Mouse (Mus musculus) cerebellum, adult 11-12 months (tissue): Measurements from ENCODE around the gene Hamp.
"Not testable (repeated sequence)": the region's sequence is repeated elsewhere in the genome, so short reads cannot be mapped to it uniquely, and the experiment has no call there.

ENCODE experiments used
- DNase-seq: peaks from one replicate; pipeline ENCODE4 v3.0.0; 2022

Gene Hamp

GRCm38 (mm10) chr7:30955584-30956356 is 11.9 kb upstream of the Hamp start:
- peak; percentile 93 for DNase-seq

GRCm38 (mm10) chr7:30954971-30955520 is 11.2 kb upstream of the Hamp start:
- peak; percentile 52 for DNase-seq

- DNase-seq = peak; percentile 45
Observed at GRCm38 (mm10) chr7:30954036-30954435, 10.2 kb upstream of the Hamp start.

GRCm38 (mm10) chr7:30953459-30953858 is 9.6 kb upstream of the Hamp start:
- no peak for DNase-seq

- no peak for DNase-seq
Observed at GRCm38 (mm10) chr7:30952441-30953265, 8.8 kb upstream of the Hamp start.

- not testable (repeated sequence) for DNase-seq
Observed at GRCm38 (mm10) chr7:30949902-30950301, 6.1 kb upstream of the Hamp start.

- DNase-seq = no peak
Observed at GRCm38 (mm10) chr7:30945876-30946275, 2.0 kb upstream of the Hamp start.

GRCm38 (mm10) chr7:30945466-30945865 is 1.6 kb upstream of the Hamp start:
- not testable (repeated sequence) for DNase-seq

- DNase-seq = not testable (repeated sequence)
Observed at GRCm38 (mm10) chr7:30944706-30945105, 874 bp upstream of the Hamp start.

- DNase-seq = not testable (repeated sequence)
Observed at GRCm38 (mm10) chr7:30942365-30942764, 1.5 kb downstream of the Hamp start.

- DNase-seq = not testable (repeated sequence)
Observed at GRCm38 (mm10) chr7:30940070-30940469, 3.8 kb downstream of the Hamp start.

GRCm38 (mm10) chr7:30935422-30936099 is 8.3 kb downstream of the Hamp start:
- DNase-seq = not testable (repeated sequence)

GRCm38 (mm10) chr7:30924581-30924980 is 19.3 kb downstream of the Hamp start, which contains the start of gene Hamp2:
Gene Hamp2, minus strand, starts transcription at chr7:30924681.
- DNase-seq = not testable (repeated sequence)

GRCm38 (mm10) chr7:30924071-30924470 is 19.8 kb downstream of the Hamp start:
- no peak for DNase-seq

GRCm38 (mm10) chr7:30922490-30922889 is 21.3 kb downstream of the Hamp start:
- DNase-seq = not testable (repeated sequence)

GRCm38 (mm10) chr7:30920217-30920616 is 23.6 kb downstream of the Hamp start:
- DNase-seq = no peak

- DNase-seq = no peak
Observed at GRCm38 (mm10) chr7:30917219-30917618, 26.6 kb downstream of the Hamp start.

GRCm38 (mm10) chr7:30916713-30917112 is 27.1 kb downstream of the Hamp start:
- no peak for DNase-seq

- DNase-seq = peak; percentile 27
Observed at GRCm38 (mm10) chr7:30914732-30915131, 29.1 kb downstream of the Hamp start, which contains the start of gene Mag. Gene Mag, minus strand, starts transcription at chr7:30914873.

GRCm38 (mm10) chr7:30909773-30910172 is 34.1 kb downstream of the Hamp start:
- DNase-seq = no peak

GRCm38 (mm10) chr7:30908992-30909431 is 34.8 kb downstream of the Hamp start:
- no peak for DNase-seq

GRCm38 (mm10) chr7:30908277-30908991 is 35.4 kb downstream of the Hamp start:
- no peak for DNase-seq
